Mouse (Mus musculus) neutrophil, adult 65 days (primary cell): ENCODE results near the gene Jam3. TPM values are rescaled to one million over a fixed set of nuclear protein-coding genes. Genes with fewer than 3 reads are reported as not detected.

Source experiments
- total RNA-seq: library from RNA; stranded (reverse); gene quantifications from 2 replicates; pipeline ENCODE4 v1.2.4, GENCODE M21; 2023

Gene Jam3
- not detected in 2 replicates for total RNA-seq

DNA sequence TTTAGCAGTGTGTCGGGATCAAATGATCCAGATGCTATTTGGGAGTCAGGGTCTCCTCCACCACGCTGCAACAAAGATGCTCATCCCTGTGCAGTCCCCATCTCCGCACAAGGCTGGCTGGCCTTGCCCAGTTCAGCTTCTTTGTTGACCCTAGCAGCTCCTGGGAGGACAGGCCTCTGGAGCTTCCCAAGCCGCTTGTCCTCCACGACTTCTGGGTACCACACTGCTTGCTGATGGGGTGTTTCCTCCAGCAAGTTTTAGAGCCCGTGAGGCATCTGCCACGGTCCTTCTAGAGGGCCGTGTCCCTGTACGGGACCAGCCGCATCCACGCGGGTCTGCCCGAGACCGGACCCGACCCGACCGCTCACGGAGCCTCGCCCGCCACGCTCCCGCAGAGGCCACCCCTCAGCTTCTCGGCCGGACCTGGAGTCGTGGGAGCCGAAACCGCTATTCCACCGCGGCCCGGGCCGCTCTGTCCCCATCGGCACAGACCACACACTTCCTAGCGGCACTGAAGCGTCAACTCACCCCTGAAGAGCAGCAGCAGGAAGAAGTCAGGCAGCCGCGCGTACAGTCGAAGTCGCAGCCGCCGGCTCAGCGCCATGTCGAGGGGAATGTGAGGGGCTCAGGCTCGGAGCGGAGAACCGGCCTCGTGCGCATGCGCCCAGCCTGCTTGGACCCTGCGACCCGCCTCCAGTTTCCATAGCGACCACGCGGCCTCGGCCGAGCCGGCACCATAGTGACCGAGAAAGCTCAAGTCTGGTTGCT is at the start of gene Jam3:
Jam3 (minus strand) TSS at position 659 of the 768 bp plus-strand sequence.

Other genes with a start within 250 kb of the Jam3 start
- gene Gm1110, start 232.3 kb downstream of the Jam3 start, total RNA-seq, result not detected in 2 replicates
- gene Acad8, start 155.9 kb downstream of the Jam3 start, total RNA-seq, result 20.5 and 31.5 TPM in 2 replicates
- 9.1 and 13.0 TPM in 2 replicates for gene Thyn1, start 155.7 kb downstream of the Jam3 start, total RNA-seq
- gene Vps26b, start 125.4 kb downstream of the Jam3 start, total RNA-seq, result 54.5 and 56.5 TPM in 2 replicates
- 30.5 and 36.8 TPM in 2 replicates for gene Ncapd3, start 125.2 kb downstream of the Jam3 start, total RNA-seq
- not detected in 2 replicates for gene Igsf9b, start 143.8 kb upstream of the Jam3 start, total RNA-seq
- gene Spata19, start 241.4 kb upstream of the Jam3 start, total RNA-seq, result not detected in 2 replicates